Mouse (Mus musculus): ENCODE results near the gene Rac2.

The Rac2 gene

GRCm38 (mm10) chr15:78521331-78521730, 51.3 kb downstream of the Rac2 start:
- no peak for DNase-seq (ENCODE audit: low spot score)

- no peak for DNase-seq (ENCODE audit: low spot score)
These were observed 52.4 kb downstream of the Rac2 start for GRCm38 (mm10) chr15:78520112-78520715.

GRCm38 (mm10) chr15:78518221-78518620, 54.4 kb downstream of the Rac2 start:
- no peak for DNase-seq (ENCODE audit: low spot score)

GRCm38 (mm10) chr15:78515759-78516158, 56.8 kb downstream of the Rac2 start:
- no peak for DNase-seq (ENCODE audit: low spot score)

DNA sequence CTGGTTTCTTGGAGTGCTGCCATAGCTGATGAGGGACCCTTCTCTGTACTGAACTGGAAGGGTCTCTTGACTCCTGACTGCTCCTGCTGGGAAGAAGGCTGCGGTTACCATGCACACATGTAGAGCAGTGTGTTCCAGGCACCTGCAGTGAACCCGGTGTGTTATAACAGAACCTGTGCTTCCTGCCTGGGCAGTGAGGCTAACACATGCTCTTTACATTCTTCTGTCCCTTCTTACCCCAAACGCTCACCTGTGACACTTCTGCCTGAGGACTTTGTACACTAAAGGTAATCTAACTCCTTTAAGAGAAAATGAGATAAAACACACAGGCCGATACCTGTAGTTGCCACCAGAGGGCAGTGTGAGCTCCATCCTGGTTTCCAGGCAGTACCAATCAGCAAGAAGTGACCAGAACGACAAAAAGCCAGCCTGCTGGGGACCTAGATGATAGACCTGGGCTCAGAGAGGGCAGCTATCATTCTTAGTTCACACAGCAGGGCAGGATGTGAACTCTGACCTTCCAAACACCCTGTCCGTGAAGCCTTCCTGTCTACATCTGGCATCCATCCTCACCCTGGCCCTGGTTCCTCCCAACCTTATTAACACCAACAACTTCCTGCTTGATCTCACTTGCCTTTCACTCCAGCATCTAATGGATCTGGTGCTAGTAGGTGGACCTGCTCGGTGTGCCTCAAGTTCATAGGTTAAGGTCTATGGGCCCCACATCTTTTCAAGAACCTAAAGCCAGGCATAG, 58.0 kb downstream of the Rac2 start:
- no peak for DNase-seq (ENCODE audit: low spot score)

GRCm38 (mm10) chr15:78513019-78513418, 59.6 kb downstream of the Rac2 start:
- DNase-seq (ENCODE audit: low spot score): no peak

DNA sequence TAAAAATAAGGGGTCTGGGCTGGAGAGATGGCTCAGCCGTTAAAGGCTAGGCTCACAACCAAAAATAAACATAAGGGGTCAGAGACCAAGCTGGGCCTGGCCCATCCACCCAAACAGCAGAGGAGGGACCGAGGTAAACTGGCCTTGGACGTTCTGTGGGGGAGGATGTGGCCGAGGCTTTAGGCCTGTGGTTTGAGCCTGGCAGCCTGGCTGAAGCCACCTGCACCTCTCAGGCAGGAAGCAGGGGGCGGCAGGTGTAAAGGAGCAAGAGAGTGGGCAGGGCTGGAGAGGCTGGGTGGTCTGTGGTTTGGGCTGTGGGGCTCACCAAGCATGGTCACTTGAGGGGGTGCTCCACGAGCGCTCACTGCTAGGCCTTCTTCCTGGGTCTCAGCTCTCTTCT, 60.6 kb downstream of the Rac2 start:
- no peak for DNase-seq (ENCODE audit: low spot score)

- no peak for DNase-seq (ENCODE audit: low spot score)
These were observed 61.8 kb downstream of the Rac2 start for GRCm38 (mm10) chr15:78510736-78511135.

- no peak for DNase-seq (ENCODE audit: low spot score)
These were observed 62.4 kb downstream of the Rac2 start for GRCm38 (mm10) chr15:78510121-78510576.

DNA sequence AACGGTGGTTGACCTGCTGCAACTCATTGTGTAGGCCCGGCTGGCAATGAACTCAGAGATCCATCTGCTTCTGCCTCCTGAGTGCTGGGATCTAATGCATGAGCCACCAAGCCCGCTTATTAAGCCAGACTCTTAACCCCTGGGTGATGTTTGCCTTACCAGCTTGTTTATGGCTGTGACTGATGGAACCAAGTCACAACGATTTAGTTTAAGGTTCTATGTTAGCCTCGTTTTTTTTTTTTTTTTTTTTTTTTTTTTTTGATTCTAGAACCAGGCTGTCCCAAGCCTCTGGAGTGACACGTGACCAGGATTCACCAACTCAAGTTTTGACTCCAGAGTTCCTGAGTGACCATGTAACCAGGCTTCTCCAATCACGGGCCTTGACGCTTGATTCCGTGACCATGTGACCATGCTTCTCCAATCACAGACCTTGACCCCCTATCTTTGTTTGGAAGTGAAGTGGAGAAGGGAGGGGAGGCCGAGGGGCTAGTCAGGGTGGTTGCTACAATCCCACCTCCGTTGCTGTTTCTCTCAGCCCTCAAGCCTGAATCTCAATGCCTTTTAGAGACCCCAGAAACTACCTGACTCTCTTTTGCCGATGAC, 63.2 kb downstream of the Rac2 start:
- no peak for DNase-seq (ENCODE audit: low spot score)
